Mouse (Mus musculus): Measurements from ENCODE around the gene Krt7. TPM values are rescaled to one million over a fixed set of nuclear protein-coding genes. Genes with fewer than 3 reads are reported as not detected.

Gene Krt7
- polyA plus RNA-seq (2015; fragmentation: Nextera tagmentation; extraction: Ambion mirVana): 0.26 and 0.46 TPM in 2 replicates

GRCm38 (mm10) chr15:101410775-101411174 lies at the start of gene Krt7:
Gene Krt7 (plus strand): TSS chr15:101411043.
- Histone ChIP-seq H3K36me3 (no peaks in the 10 kb centered on the region), H3K4me1 (no peaks in the 10 kb centered on the region), H3K9me3 (no peaks in the 10 kb centered on the region), H3K27ac (replicated peaks) (no peak within 1 kb of the TSS), H3K27me3 (peaks cover 8% of the 10 kb centered on the region; the same call in 1 of the 2 replicates), H3K4me2 (replicated peaks) (no peak within 1 kb of the TSS), H3K4me3 (no peak within 1 kb of the TSS), H3K9ac (replicated peaks) (no peak within 1 kb of the TSS)
- no peak for ATAC-seq (replicated peaks)
- WGBS: 36% methylated on average over 2 of the region's 2 CpGs

- Histone ChIP-seq H3K36me3 (no peaks in the 10 kb centered on the region), H3K4me3 (no peak overlapping the region), H3K27ac (replicated peaks) (no peak overlapping the region), H3K4me1 (no peaks in the 10 kb centered on the region), H3K4me2 (replicated peaks) (no peak overlapping the region), H3K27me3 (no peaks in the 10 kb centered on the region), H3K9me3 (no peaks in the 10 kb centered on the region), H3K9ac (replicated peaks) (no peak overlapping the region)
- 73% methylated on average over 4 of the region's 4 CpGs for WGBS
- ATAC-seq (replicated peaks): no peak
Measured at GRCm38 (mm10) chr15:101362393-101363010, 48.3 kb upstream of the Krt7 start.

- no peaks in the 10 kb centered on the region for H3K9me3 ChIP-seq
- ATAC-seq (replicated peaks): no peak
- no peaks in the 10 kb centered on the region for H3K36me3 ChIP-seq
- no peaks in the 10 kb centered on the region for H3K27me3 ChIP-seq
- no peak overlapping the region for H3K9ac ChIP-seq (replicated peaks)
- no peak overlapping the region for H3K4me2 ChIP-seq (replicated peaks)
- H3K4me1 ChIP-seq: no peaks in the 10 kb centered on the region
- no peak overlapping the region for H3K4me3 ChIP-seq
- H3K27ac ChIP-seq (replicated peaks): no peak overlapping the region
- WGBS: 93% methylated on average over 6 of the region's 6 CpGs
Measured at GRCm38 (mm10) chr15:101363933-101364332, 46.9 kb upstream of the Krt7 start.

- 75% methylated on average over 6 of the region's 6 CpGs for WGBS
- Histone ChIP-seq H3K36me3 (no peaks in the 10 kb centered on the region), H3K4me1 (no peaks in the 10 kb centered on the region), H3K27ac (replicated peaks) (no peak overlapping the region), H3K4me2 (replicated peaks) (no peak overlapping the region), H3K4me3 (no peak overlapping the region), H3K9me3 (no peaks in the 10 kb centered on the region), H3K9ac (replicated peaks) (no peak overlapping the region), H3K27me3 (no peaks in the 10 kb centered on the region)
- no peak for ATAC-seq (replicated peaks)
Measured at GRCm38 (mm10) chr15:101364425-101364824, 46.4 kb upstream of the Krt7 start.

- H3K4me2 ChIP-seq (replicated peaks): no peak overlapping the region
- ATAC-seq (replicated peaks): no peak
- peaks cover 4% of the 10 kb centered on the region; the same call in 1 of the 2 replicates for H3K4me1 ChIP-seq
- H3K36me3 ChIP-seq: no peaks in the 10 kb centered on the region
- no peak overlapping the region for H3K27ac ChIP-seq (replicated peaks)
- 75% methylated on average over 7 of the region's 7 CpGs for WGBS
- H3K9me3 ChIP-seq: no peaks in the 10 kb centered on the region
- H3K27me3 ChIP-seq: no peaks in the 10 kb centered on the region
- H3K4me3 ChIP-seq: no peak overlapping the region
- H3K9ac ChIP-seq (replicated peaks): no peak overlapping the region
Measured at GRCm38 (mm10) chr15:101364891-101365671, 45.8 kb upstream of the Krt7 start.

GRCm38 (mm10) chr15:101365721-101366120 lies 45.1 kb upstream of the Krt7 start:
- Histone ChIP-seq H3K27ac (replicated peaks) (no peak overlapping the region), H3K27me3 (no peaks in the 10 kb centered on the region), H3K36me3 (no peaks in the 10 kb centered on the region), H3K4me2 (replicated peaks) (no peak overlapping the region), H3K4me3 (no peak overlapping the region), H3K4me1 (peaks cover 8% of the 10 kb centered on the region; the same call in 1 of the 2 replicates), H3K9ac (replicated peaks) (no peak overlapping the region), H3K9me3 (no peaks in the 10 kb centered on the region)
- ATAC-seq (replicated peaks): no peak
- 76% methylated on average over 4 of the region's 4 CpGs for WGBS

- no peak overlapping the region for H3K4me2 ChIP-seq (replicated peaks)
- no peak overlapping the region for H3K4me3 ChIP-seq
- H3K9me3 ChIP-seq: no peaks in the 10 kb centered on the region
- H3K27me3 ChIP-seq: no peaks in the 10 kb centered on the region
- 25% methylated on average over 3 of the region's 3 CpGs for WGBS
- no peak overlapping the region for H3K27ac ChIP-seq (replicated peaks)
- H3K36me3 ChIP-seq: no peaks in the 10 kb centered on the region
- peaks cover 8% of the 10 kb centered on the region; the same call in 1 of the 2 replicates for H3K4me1 ChIP-seq
- H3K9ac ChIP-seq (replicated peaks): no peak overlapping the region
- no peak for ATAC-seq (replicated peaks)
Measured at GRCm38 (mm10) chr15:101366482-101366881, 44.4 kb upstream of the Krt7 start.

GRCm38 (mm10) chr15:101366926-101367325 lies 43.9 kb upstream of the Krt7 start:
- WGBS: 40% methylated on average over 2 of the region's 2 CpGs
- Histone ChIP-seq H3K4me3 (no peak overlapping the region), H3K4me2 (replicated peaks) (no peak overlapping the region), H3K27ac (replicated peaks) (no peak overlapping the region), H3K4me1 (peaks cover 8% of the 10 kb centered on the region; the same call in 1 of the 2 replicates), H3K9me3 (no peaks in the 10 kb centered on the region), H3K27me3 (no peaks in the 10 kb centered on the region), H3K36me3 (no peaks in the 10 kb centered on the region), H3K9ac (replicated peaks) (no peak overlapping the region)
- no peak for ATAC-seq (replicated peaks)

GRCm38 (mm10) chr15:101367497-101367896 lies 43.3 kb upstream of the Krt7 start:
- Histone ChIP-seq H3K9me3 (no peaks in the 10 kb centered on the region), H3K4me3 (no peak overlapping the region), H3K27me3 (no peaks in the 10 kb centered on the region), H3K4me2 (replicated peaks) (no peak overlapping the region), H3K9ac (replicated peaks) (no peak overlapping the region), H3K4me1 (peaks cover 8% of the 10 kb centered on the region; the same call in 1 of the 2 replicates), H3K27ac (replicated peaks) (no peak overlapping the region), H3K36me3 (no peaks in the 10 kb centered on the region)
- 78% methylated on average over 8 of the region's 8 CpGs for WGBS
- ATAC-seq (replicated peaks): no peak

GRCm38 (mm10) chr15:101368015-101368414 lies 42.8 kb upstream of the Krt7 start:
- Histone ChIP-seq H3K27ac (replicated peaks) (no peak overlapping the region), H3K9me3 (no peaks in the 10 kb centered on the region), H3K27me3 (no peaks in the 10 kb centered on the region), H3K4me1 (peaks cover 8% of the 10 kb centered on the region; the same call in 1 of the 2 replicates), H3K9ac (replicated peaks) (no peak overlapping the region), H3K4me3 (no peak overlapping the region), H3K4me2 (replicated peaks) (no peak overlapping the region), H3K36me3 (no peaks in the 10 kb centered on the region)
- WGBS: 82% methylated on average over 6 of the region's 6 CpGs
- ATAC-seq (replicated peaks): no peak

- 71% methylated on average over 11 of the region's 11 CpGs for WGBS
- no peak for ATAC-seq (replicated peaks)
- Histone ChIP-seq H3K4me2 (replicated peaks) (no peak overlapping the region), H3K4me3 (no peak overlapping the region), H3K9ac (replicated peaks) (no peak overlapping the region), H3K27ac (replicated peaks) (no peak overlapping the region), H3K36me3 (no peaks in the 10 kb centered on the region), H3K4me1 (peaks cover 8% of the 10 kb centered on the region; the same call in 1 of the 2 replicates), H3K27me3 (no peaks in the 10 kb centered on the region), H3K9me3 (no peaks in the 10 kb centered on the region)
Measured at GRCm38 (mm10) chr15:101368502-101369381, 42.1 kb upstream of the Krt7 start.

Measured in forebrain, embryonic 15.5 days (tissue).